ENCODE assay signal across 23 mouse cellular contexts in the genomic region with DNA sequence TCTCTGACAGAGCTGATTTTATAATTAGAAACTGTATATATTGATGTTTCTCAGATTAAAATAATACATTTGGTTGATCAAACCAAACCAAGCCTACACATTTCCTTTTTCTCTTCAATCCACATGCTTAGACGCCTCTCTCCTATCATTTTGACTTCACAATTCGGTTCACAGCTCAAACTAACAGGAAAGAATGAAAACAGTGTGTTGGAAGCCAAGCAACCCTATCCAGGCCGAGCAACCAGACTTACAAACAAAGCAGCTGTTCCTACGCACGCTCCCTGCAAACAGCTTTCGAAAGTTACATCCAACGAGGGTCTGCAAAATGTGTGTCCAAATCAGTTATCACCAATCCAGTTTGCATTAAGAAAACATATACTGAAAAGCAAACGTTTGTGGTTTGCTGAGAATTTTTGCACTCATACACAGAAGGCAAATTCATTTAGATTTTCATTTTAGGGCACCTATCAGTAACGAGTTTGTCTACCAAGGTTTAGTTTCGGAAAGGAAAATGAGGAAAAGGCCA. TPM values are rescaled to one million over a fixed set of nuclear protein-coding genes. Genes with fewer than 3 reads are reported as not detected.
A peak's percentile ranks its signal among the peaks of the same experiment; 100 is the strongest.
DNase-seq lines count a peak whose midpoint lies in the region; ATAC-seq lines count a peak whose summit lies in the region.
"Had no signal": no experiment of that assay in that cellular context is flagged by ENCODE, and none has a peak within 500 bp of the region (broad histone marks: within the 10 kb centered on the region; RNA-seq: fewer than 3 reads in every experiment).

No protein-coding gene starts in this region.

- no peak overlapping the region for H3K27ac ChIP-seq in embryonic facial prominence, embryonic 14.5 days (replicated peaks; ENCODE audit: low read depth, low read length)
- no peak overlapping the region for H3K27ac ChIP-seq in embryonic facial prominence, embryonic 10.5 days (replicated peaks)
- H3K27ac ChIP-seq: embryonic facial prominence, embryonic 13.5 days; forebrain, embryonic 13.5 days; forebrain, embryonic 15.5 days had no signal

- no peak overlapping the region for H3K4me3 ChIP-seq in embryonic facial prominence, embryonic 14.5 days (ENCODE audit: low read depth, low read length)
- no peak overlapping the region for H3K4me3 ChIP-seq in embryonic facial prominence, embryonic 10.5 days
- H3K4me3 ChIP-seq: embryonic facial prominence, embryonic 13.5 days; forebrain, embryonic 13.5 days; forebrain, embryonic 15.5 days had no signal

- no peak overlapping the region for H3K4me2 ChIP-seq in embryonic facial prominence, embryonic 14.5 days (ENCODE audit: low read depth, low read length)
- H3K4me2 ChIP-seq: embryonic facial prominence, embryonic 13.5 days; forebrain, embryonic 13.5 days; forebrain, embryonic 15.5 days had no signal

- whole genome bisulfite sequencing in embryonic facial prominence, embryonic 14.5 days = 54% methylated on average over 10 of the region's 10 CpGs
- WGBS in embryonic facial prominence, embryonic 10.5 days = 74% methylated on average over 10 of the region's 10 CpGs

- H3K9ac ChIP-seq in embryonic facial prominence, embryonic 14.5 days (ENCODE audit: low read depth, low read length) = no peak overlapping the region
- H3K9ac ChIP-seq: embryonic facial prominence, embryonic 13.5 days; forebrain, embryonic 13.5 days; forebrain, embryonic 15.5 days; forebrain, postnatal 0 days had no signal

- no peak for ATAC-seq in embryonic facial prominence, embryonic 14.5 days (ENCODE audit: low read depth)
- ATAC-seq: forebrain, embryonic 13.5 days; forebrain, embryonic 15.5 days; forebrain, postnatal 0 days had no signal

- H3K4me1 ChIP-seq in embryonic facial prominence, embryonic 14.5 days (ENCODE audit: control insufficient read depth, insufficient read depth, low read length) = peaks cover 5% of the 10 kb centered on the region
- H3K4me1 ChIP-seq in embryonic facial prominence, embryonic 10.5 days = peaks cover 4% of the 10 kb centered on the region; the same call in 1 of the 2 replicates
- H3K4me1 ChIP-seq: forebrain, embryonic 13.5 days; forebrain, embryonic 15.5 days had no signal

- peak; percentile 35 for DNase-seq in embryonic facial prominence, embryonic 14.5 days (ENCODE audit: low spot score)
- DNase-seq in embryonic facial prominence, embryonic 10.5 days (ENCODE audit: low spot score) = no peak
- DNase-seq in A20 (ENCODE audit: low read depth, low spot score) = peak; percentile 75
- peak; percentile 24 for DNase-seq in CD4-positive helper T cell, adult 2 months (ENCODE audit: low read depth, low spot score)
- peak; percentile 68 for DNase-seq in induced T-regulatory cell, adult 2 months (ENCODE audit: low read depth)
- no peak for DNase-seq in right cerebral cortex, postnatal 14 days
- no peak for DNase-seq in MN1 (ENCODE audit: low spot score)
- DNase-seq in frontal cortex, postnatal 14 days (ENCODE audit: low spot score in 2 of 2) = no peak
- DNase-seq: adrenal gland, adult 2 months; adrenal gland, postnatal 10 days; adrenal gland, postnatal 25 days; B cell, adult 2 months; cerebellum, adult 11 months; cerebellum, adult 18-20 months; cerebellum, adult 8-10 months; cerebellum, adult 9-11 months; cerebellum, postnatal 14 days; cerebellum, postnatal 36 days; forebrain, postnatal 0 days had no signal

- no peaks in the 10 kb centered on the region for H3K36me3 ChIP-seq in embryonic facial prominence, embryonic 14.5 days (ENCODE audit: control insufficient read depth, insufficient read depth, low read length)
- H3K36me3 ChIP-seq in embryonic facial prominence, embryonic 10.5 days (replicated peaks) = no peaks in the 10 kb centered on the region
- H3K36me3 ChIP-seq: embryonic facial prominence, embryonic 13.5 days; forebrain, embryonic 15.5 days; G1E had no signal

- no peaks in the 10 kb centered on the region for H3K27me3 ChIP-seq in embryonic facial prominence, embryonic 14.5 days (replicated peaks; ENCODE audit: control insufficient read depth, insufficient read depth, low read length)
- H3K27me3 ChIP-seq in embryonic facial prominence, embryonic 10.5 days (replicated peaks; ENCODE audit: low read depth, poor library complexity, severe bottlenecking) = no peaks in the 10 kb centered on the region
- H3K27me3 ChIP-seq: embryonic facial prominence, embryonic 13.5 days; forebrain, embryonic 13.5 days; forebrain, embryonic 15.5 days had no signal

- no peaks in the 10 kb centered on the region for H3K9me3 ChIP-seq in embryonic facial prominence, embryonic 14.5 days (ENCODE audit: control insufficient read depth, low read length)
- H3K9me3 ChIP-seq in embryonic facial prominence, embryonic 10.5 days = no peaks in the 10 kb centered on the region
- H3K9me3 ChIP-seq: embryonic facial prominence, embryonic 13.5 days; forebrain, embryonic 13.5 days; forebrain, embryonic 15.5 days; G1E had no signal

RNA-seq across cellular contexts. Expression of gene Tank, which starts 2.2 kb away (rescaled TPM):
- 35.1 and 37.3 TPM in 2 replicates for polyA plus RNA-seq in embryonic facial prominence, embryonic 14.5 days (2014; fragmentation: Nextera tagmentation; extraction: Ambion mirVana)
- 23.4 and 25.7 TPM in 2 replicates for polyA plus RNA-seq in embryonic facial prominence, embryonic 10.5 days (2016; fragmentation: Nextera tagmentation; extraction: Ambion mirVana)

Comparison
In these comparisons a context has a peak if more than half of its experiments do, and no peak if none do; other contexts are left out.
1. DNase-seq: peak in embryonic facial prominence, embryonic 14.5 days (single experiment), A20 (single experiment), CD4-positive helper T cell, adult 2 months (single experiment) and induced T-regulatory cell, adult 2 months (single experiment); none in embryonic facial prominence, embryonic 10.5 days (single experiment), right cerebral cortex, postnatal 14 days (single experiment), MN1 (single experiment) and frontal cortex, postnatal 14 days (0 of 2).